Mouse (Mus musculus) liver (tissue): Measurements from ENCODE around the gene Thg1l.

Experiments
- DNase-seq: peaks from one replicate; pipeline ENCODE4 v3.0.0-alpha.2; 2020; ENCODE audit warnings: mixed read lengths

The Thg1l gene

DNA sequence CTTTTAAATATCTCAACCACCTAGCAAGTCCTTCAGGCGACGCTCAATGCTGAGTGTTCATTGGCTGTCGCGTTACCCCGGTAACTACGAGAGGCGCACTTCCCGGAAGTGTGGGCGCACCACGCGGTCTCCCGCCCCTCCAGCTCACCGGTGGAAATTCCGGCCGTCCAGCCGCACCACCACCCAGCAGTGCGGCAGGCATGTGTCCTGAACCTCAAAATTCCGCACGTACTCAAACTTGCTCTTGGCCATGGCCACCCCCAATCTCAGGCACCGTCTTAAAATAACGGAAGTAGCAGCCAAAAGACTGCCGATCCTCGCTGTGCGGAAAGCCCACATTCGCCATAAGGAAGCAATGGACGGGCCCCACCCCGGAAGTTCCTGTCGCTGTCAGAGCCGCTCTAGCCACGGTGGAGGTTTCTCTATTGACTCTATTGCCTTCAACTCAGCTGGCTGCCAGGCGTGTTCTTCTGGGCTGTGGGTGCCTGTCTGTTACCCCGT, at the start of gene Thg1l:
Thg1l (minus strand) TSS at position 368 of the 501 bp plus-strand sequence.
- DNase-seq = peak; percentile 89

DNA sequence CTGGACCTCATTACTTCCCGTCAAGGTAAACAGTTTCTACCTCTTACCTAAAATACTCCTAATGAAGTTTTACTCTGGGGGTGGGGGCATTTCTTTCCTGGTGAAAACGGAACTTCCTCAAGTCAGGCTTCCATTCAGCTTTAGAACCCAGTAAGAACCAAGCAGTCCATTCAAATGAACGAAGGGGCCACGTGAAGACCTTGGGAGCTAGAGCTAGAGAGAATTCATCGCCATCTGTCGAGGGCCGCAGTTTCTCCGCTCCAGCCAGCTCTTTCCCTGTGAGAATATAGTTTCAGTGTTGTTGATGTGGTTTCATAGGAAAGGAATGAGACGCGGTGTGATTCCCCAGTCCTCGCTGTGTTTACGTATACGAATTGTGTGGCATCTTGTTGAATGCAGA, 36.8 kb upstream of the Thg1l start:
- DNase-seq = no peak

DNA sequence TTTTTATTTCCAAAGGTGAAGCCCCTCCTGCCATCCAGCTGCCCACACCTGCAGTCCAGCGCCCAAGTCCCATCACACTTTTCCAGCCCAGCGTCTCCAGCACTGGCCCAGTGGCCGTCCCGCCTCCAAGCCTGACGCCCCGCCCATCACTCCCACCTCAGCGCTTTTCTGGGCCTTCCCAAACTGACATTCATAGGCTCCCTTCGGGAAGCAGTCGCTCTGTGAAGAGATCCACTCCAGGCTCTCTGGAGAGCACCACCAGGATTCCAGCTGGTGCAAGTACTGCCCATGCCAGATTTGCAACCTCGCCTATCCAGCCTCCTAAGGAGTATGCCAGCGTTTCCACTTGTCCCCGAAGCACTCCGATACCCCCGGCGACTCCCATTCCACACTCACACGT, 36.3 kb upstream of the Thg1l start:
- DNase-seq = peak; percentile 29

DNA sequence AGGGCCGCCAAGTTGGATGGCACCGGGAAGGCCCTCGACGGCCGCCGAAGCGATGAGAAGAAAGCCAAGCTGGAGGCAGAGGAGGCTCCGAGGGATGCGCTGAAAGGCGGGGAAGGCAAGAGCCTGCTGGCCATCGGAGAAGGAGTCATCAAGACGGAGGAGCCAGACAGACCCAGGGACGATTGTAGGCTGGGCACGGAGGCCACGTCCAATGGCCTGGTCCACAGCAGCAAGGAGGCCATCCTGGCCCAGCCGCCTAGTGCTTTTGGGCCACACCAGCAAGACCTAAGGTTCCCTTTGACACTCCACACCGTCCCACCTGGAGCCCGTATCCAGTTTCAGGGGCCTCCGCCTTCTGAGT, 25.6 kb upstream of the Thg1l start:
- DNase-seq = no peak

DNA sequence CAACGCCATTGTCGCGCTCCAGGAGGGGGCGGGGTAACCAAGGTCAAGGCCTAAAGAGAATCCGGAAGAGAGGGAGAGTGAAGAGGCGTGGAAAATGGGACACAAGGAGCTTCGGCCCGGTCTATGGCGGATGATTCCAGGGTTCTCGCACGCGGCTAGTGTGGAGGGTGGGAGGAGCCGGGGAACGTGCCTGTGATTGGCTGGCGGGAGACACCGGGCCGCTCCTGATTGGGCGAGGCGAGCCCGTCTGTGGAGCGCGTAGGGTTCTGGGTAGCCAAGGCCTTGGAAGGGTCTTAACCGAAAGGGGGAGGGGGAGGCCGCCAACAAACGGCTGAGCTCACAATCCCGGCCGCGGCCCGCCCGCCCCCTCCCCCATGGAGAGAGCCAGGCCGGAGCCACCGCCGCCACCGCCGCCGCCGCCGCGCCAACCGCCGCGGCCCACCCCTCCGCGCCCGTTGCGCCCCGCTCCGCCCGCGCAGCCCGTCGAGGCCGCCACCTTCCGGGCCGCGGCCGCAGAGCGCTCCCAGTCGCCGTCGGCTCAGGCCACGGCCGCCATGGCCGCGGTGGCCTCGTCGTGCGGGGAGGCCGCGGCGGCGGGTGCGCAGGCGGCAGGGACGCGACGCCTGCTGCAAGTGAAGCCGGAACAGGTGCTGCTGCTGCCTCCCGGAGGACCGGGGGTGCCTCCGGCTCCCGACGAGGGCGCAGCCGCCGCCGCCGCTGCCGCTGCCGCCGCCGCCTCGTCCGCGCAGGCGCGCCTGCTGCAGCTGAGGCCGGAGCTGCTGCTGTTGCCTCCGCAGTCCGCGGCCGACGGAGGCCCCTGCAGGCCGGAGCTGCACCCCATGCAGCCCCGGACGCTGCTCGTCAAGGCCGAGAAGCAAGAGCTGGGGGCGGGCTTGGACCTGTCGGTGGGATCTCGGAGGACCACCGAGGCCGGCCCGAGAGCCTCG, 24.9 kb upstream of the Thg1l start, which contains the start of gene Sox30:
Sox30 (plus strand) TSS at position 365 of the 947 bp plus-strand sequence.
- peak; percentile 55 for DNase-seq

DNA sequence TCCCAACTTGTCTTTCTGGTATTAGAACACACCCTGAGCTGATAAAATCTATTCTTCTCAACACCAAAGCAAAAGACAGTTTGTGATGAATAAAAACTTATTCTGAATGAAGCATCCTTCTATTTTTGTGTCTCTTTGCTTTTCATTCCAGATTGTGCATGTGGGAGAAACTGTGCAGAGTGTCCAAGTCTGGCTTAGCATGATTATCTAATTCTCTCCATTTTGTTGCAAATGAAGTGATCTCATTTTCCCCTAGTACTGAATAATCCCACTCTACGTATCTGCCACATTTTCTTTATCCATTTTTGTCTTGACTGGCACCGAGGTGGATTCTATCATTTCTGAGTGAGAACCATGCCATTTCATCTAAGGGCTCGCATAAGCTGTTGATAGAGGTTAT, 20.8 kb upstream of the Thg1l start:
- DNase-seq = no peak

DNA sequence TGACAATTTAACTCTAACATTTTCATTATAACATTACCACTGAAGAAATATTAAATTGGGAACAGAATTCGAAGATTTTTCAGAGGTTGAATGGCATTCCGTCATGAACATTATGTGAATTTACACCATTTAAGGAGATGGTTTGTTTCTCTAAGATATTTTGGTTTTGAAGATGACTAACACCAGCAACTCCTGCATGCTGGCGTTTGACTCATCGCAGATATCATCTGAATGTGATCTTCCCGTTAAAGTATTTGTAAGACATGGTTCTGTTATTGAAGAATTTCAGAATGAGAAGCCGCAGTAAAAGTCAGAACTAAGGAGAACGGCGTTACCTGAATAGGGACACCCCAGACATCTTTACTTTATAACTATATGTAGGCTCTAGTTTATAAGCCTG, 19.2 kb upstream of the Thg1l start:
- DNase-seq = no peak

DNA sequence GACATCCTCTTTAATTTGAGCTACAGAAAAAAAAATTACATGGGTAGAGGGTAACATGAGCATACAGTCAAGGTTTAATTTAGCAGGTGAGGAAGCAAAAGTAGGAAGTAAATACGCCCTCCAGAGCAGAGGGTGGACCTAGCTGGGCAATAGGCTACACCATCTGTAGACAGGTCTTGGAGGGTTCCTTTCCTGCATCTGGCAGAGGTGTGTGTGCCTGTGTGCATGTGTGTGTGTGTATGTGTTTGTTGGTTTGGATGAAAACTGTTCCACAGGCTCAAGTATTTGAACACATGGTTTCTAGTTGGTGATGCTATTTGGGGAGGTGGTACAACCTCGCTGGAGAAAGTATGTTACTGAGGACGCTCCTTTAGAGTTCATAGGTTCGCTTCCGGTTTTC, 18.3 kb upstream of the Thg1l start:
- DNase-seq = no peak

DNA sequence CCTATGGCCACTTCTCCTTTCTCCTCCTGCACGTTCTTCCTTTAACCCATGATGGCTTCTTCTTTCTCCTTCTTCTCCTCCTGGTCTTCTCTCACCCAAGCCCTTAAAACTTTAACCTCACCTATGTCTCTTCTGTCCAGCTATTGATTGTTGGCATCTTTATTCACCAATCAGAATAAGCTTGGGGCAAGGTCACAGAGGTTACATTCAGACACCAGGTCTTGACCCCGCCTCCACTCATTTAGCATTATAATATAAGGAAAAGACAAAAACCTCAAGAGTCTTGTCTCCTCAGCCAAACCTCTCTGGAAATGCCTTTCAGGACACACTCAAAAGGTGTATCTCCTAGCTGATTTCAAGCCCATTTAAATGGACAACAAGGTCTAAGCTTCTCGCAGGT, 13.2 kb upstream of the Thg1l start:
- no peak for DNase-seq

DNA sequence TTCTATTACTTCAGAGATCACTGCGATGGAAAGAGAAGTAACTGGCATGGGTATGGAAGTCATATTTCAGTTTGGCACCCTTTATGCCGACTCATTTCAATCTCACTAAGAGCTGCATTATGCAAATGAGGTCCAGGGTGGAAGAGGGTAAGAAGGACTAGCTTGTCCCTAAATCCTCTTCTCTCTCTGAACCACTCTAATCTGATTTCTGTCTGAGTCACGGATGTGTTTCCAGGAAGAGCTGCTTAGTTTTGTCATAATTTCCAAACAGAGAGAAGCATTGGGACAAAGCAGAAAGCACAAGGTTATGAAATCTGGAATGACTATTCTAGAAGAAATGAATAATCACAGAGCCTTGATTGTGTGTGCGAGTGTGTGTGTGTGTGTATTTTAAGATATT, 11.6 kb upstream of the Thg1l start:
- DNase-seq = no peak

DNA sequence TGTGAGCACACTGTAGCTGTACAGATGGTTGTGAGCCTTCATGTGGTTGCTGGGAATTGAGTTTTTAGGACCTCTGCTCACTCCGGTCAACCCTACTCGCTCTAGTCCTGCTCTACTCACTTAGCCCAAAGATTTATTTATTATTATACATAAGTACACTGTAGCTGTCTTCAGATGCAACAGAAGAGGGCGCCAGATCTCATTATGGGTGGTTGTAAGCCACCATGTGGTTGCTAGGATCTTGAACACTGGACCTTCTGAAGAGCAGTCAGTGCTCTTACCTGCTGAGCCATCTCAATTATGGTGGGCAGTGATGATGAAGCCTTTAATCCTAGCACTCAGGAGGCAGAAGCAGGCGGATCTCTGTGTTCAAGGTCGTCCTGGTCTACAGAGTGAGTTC, 4.7 kb upstream of the Thg1l start:
- DNase-seq = no peak

DNA sequence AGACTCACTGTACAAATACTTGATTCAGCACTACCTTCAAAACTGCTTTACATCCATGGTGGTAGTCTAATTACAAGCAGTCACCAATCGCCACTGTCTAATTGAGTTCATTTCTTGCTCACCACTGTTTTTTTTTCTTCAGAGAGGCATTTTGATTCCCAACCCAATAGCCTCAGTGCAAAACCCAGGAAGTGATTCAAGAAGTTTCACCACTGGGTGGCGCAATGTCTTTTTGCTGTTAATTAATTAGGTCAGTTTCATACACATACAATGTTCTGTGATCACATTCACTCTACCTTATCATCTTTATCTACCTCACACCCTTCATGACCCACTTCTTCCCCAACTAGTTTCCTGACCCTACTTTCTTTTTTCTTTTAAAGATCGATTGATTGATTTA, 4.3 kb upstream of the Thg1l start:
- DNase-seq = peak; percentile 32

DNA sequence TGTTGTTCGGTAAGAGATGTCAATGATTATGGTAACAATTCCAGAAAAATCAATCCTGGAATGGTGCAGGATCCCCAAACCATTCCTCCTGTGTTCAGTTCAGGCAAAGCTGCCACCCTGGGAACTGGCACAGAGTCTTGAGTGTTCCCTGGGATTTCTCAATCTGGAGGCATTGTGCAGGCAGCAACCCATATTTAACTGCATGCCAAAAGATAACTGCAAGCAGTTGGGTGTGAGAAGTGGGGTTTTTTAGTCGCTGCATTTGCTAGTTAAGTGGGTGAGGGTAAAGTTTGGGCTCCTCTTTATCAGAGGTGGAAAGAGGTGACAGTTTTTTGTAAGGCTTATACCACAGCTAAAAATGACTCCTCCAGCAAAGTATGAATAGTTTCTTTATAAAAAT, 7.8 kb downstream of the Thg1l start:
- no peak for DNase-seq

DNA sequence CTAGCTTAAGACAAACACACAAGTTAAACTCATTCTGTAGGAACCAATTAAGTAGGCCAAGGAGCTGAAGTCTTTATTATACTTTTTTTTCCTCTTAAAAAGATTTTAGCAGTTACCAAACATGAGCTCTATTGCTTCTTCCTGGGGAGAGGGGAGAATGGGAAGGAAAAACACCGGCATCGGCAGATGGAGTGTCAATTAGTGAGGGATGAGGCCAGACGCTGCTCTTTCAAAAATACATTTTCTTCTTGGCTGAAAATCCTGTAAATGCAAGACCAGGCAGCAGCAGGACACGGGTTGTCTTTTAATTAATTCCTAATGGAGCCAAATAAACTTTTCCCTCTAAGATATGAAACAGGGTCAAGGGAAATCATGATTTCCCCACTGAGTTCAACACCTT, 8.5 kb downstream of the Thg1l start:
- DNase-seq = no peak

DNA sequence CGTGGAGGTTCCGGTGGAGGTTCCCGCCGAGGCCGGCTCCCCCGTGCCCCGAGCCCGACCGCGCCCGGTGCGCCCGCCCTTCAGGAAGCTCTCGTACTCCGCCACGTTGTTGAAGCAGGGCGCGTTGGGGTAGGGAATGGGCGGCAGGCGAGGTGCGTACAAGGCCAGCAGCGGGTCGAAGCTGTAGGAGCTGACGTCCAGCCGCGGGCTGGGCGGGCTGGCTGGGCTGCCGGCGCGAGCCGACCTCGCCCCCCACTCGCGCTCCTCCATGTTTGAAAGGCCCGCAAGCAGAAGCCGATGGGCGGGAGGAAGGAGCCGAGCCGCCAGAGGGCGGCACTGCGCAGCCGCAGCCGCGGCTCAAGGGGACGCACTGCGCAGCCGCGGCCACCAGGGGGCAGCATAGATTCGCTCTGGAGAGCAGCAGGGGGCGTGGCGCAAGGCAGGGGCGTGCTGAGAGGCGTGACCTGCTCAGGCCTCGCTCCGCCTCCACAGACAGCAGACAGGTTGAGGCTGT, 10.6 kb downstream of the Thg1l start, which contains the start of gene Lsm11:
Lsm11 (minus strand) TSS at position 293 of the 514 bp plus-strand sequence.
- peak; percentile 98 for DNase-seq

DNA sequence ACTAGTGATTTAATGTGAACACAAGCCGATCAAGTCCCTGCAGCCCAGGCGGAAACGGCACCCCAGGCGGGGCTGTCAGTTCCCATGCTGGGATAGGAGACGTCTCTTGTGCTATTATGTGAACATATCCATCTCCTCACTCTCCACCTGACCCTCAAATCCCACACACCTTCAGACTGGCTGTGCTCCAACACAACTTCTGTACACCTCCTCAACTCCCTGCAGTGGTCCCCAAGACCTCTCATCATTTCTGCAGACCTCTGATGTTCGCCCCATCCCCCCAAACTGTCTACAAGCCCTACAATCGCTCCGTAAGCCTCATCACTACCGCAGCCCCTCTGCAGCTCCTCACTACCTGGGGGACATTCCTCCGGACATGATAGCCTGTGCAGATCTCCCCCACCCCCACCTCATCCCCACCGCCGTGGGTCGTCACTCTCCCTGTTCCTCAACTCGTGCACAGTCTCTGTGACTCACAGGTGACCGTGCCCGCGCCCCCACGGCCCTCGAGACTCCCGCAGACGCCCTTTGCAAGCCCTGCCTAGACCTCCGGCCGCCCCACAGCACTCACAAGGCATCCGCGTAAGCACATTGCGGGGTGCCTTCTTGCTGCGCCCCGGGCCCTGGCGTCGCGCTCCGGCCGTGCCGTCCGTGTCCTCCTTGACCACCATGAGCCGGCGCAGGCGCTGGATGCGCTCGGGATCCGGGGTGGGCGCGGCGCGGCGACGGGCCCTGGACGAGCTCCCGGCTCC, 11.2 kb downstream of the Thg1l start:
- peak; percentile 46 for DNase-seq

DNA sequence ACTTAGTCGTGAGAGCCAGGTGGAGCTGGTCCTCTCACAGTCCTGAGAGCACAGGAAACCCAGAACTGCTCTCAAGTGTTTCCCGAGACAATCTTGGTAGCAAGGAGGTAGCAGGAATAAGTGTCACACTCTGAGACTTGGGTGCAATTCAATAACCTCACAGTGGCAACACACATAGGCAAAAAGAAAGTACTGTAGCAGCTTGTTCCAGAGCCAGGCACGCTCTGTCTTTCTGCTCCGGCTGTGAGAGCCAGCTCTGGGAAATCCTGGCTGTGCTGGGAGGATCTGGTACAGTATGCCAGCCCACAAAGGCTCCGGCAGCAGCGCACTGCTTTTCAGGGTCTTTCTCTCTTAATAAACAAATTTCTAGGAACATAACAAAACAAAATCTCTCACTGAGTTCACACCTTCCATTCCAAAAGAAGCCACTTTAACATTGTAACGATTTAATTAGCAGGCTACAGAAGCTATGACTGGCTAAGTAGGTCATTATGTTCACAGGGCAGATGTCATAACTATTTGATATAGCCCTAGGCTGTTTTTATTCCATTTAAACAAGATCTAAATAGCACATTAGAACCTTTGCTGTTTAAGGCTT, 12.1 kb downstream of the Thg1l start:
- DNase-seq = no peak

DNA sequence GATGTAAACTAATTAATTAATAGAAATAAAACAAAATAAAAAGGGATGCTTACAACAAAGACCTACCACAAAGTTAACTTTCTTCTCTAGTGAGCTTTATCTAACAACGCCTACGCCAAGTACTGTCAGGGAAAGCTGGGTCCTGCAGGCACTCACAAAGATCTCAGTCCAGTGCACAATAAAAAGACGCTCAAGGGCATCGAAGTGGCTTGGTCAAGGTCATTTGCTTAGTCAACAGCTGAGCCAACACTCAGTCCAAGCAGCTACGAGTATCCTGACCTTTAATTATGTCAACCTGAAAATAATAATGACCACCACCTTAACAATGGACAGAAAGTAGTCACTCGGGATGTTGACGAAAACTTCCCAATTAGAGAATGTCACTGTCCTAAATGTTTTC, 13.0 kb downstream of the Thg1l start:
- no peak for DNase-seq

DNA sequence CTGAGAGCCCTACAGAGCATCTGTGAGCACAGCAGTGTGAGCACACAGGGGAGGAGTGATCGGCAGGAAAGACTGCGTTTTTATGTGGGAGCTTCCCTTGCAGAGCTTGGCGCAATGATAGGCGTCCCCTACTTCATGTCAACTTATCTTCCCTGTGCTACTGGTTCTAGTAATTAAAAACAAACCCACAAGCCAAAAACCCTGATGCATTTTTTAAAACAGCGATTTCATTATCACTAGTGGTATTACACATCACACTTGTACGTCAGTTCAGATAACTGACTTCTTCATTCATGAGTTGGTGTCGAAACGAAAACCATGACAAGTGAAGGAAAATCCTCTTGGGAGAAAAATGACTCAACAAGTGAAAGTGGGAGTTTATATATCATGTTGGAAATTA, 16.4 kb downstream of the Thg1l start:
- no peak for DNase-seq

DNA sequence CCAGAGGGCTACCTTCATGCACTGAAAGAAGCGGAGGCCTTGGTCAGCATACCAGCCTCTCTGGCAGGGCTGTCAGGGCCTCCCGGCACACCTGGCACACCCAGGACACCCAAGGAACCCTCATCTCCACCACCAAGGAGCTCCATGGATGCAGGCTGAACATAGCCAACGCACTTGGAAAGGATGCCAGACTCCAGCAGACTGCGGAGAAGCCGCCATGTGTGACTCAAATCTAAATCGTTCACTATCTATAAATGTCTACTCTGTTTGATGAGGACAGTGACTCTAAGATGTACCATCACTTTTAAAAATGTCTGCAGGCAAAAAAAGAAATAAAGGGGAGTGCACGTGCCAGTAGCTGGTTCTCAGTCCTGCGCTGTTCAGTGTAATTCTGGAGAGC, 17.8 kb downstream of the Thg1l start:
- no peak for DNase-seq

DNA sequence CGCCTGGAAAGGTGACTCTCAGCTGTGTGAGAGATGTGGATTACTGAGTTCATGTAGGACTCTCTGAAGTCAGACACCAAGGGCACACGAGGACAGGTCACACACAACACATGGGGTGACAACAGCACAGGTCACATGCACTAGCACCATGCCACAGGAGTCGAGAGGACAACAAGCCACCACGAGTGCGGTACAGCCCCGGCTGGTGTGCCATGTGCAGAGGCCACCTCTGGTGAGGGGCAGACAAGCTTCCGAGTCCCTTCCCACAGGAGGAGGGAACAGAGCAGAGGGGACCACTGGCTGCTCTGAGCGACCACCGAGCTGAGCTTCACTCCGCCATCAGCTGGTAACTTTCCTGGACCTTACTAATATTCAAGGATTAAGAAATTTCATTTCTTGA, 22.5 kb downstream of the Thg1l start:
- DNase-seq = no peak

DNA sequence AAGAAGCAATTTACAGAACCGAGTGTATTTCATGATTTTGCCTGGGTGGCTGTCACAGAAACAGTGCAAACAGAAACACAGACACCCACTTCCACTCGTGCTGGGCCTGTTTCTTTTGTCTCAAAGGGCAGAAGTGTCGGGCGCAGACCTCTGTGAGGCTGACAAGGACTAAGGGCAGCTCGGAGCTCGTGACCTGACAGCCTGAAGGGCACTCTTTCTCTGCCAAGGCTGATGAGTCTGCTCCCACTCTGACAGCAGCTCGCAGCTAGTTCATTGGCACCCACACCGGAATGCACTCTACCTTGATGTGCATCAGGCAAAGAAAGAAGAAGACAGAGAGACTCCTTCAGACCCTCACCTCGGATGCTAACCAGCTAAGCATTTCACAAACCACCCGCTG, 25.8 kb downstream of the Thg1l start:
- DNase-seq = no peak

DNA sequence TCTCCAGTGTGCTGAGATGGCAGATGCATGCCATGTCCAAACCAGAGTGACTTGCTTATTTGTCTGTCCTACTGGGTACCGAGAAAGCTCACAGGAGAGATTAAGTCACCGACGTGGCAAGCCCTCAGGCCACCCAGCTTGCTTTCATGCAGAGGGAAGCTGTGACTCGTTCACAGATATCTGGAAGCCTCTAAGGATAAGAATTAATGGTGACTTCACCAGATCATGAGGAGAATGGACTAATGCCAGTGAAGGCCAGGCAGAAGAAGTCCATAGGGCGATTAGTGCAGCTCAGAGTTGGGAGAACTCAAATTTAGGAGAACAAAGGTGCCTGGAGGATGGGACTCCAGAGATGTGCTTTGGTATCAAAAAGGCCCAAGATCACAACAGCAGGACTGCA, 27.8 kb downstream of the Thg1l start:
- DNase-seq = no peak
